Mouse (Mus musculus): ENCODE data around the gene H6pd.

DNA sequence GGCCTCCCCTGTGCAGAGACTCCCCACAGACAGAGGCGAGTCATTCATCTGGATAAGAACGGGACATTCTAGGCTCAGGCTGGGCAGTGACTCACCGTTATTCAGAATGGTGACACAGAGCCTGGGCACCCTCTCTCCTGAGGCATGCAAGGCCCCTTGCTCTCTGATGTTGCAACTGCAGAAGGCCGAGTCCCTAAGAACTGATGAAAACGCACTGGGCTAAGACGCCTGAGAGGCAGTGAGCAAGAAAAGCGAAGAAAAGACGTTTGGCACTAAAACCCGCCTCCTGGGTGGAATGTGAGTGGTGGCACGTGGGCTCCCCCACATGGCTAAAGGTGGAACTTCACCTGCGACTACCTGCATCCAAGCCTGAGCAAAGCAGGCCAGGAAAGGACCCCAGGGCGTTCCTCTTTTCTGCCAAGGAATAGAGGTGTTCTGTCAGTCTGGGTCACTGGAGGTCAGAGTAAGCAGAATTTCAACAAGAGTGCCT, 29.0 kb downstream of the H6pd start:
- TF ChIP-seq CTCF (IDR thresholded peaks at IDR 0.05; ENCODE audit: low read depth, low read length), result peak; percentile 85
- TF ChIP-seq POLR2A (IDR thresholded peaks at IDR 0.05; ENCODE audit: insufficient read depth, low read length), result no peak

Measured in ES-Bruce4 (cell line).